Mouse (Mus musculus) heart, embryonic 14.5 days (tissue): ENCODE measurements around the gene Vmn1r117. TPM values are rescaled to one million over a fixed set of nuclear protein-coding genes. Genes with fewer than 3 reads are reported as not detected.
"Not testable (repeated sequence)": the region's sequence is repeated elsewhere in the genome, so short reads cannot be mapped to it uniquely, and the experiment has no call there.

ENCODE experiments used
- ATAC-seq: fragments of 200-750 bp; cut with Nextera tagmentation; 2 replicates; pipeline ENCODE4 v1.8.0; 2017; ENCODE audit warnings: low read depth, moderate TSS enrichment; ENCODE audit not compliant: insufficient number of reproducible peaks, insufficient read depth, low FRiP score
- H3K27ac ChIP-seq, 2 experiments: fragments of 200-500 bp in 1 of 2; fragments of 300-500 bp in 1 of 2; sonication (generic) in 1 of 2; replicated peaks in 1 of 2; 2 replicates each; pipeline ENCODE4 v1.5.1; 2012 to 2014; ENCODE audit warnings: low read depth in 2 of 2, low read length in 2 of 2, control low read depth in 1 of 2, mild to moderate bottlenecking in 1 of 2, mixed read lengths in 1 of 2; ENCODE audit not compliant: control insufficient read depth in 1 of 2, insufficient read depth in 1 of 2
- H3K27me3 ChIP-seq: fragments of 300-500 bp; sonication (generic); 2 replicates; pipeline ENCODE4 v1.6.1; 2014; ENCODE audit warnings: mild to moderate bottlenecking, low read length, control low read depth; ENCODE audit not compliant: control insufficient read depth, insufficient read depth
- H3K36me3 ChIP-seq: fragments of 300-500 bp; sonication (generic); 2 replicates; pipeline ENCODE4 v1.6.1; 2014; ENCODE audit warnings: mild to moderate bottlenecking, control low read depth, low read length, mixed read lengths; ENCODE audit not compliant: control insufficient read depth, insufficient read depth
- H3K4me1 ChIP-seq, 2 experiments: fragments of 200-500 bp in 1 of 2; fragments of 300-500 bp in 1 of 2; sonication (generic) in 1 of 2; 2 replicates each; pipeline ENCODE4 v1.6.1; 2012 to 2014; ENCODE audit warnings: low read length in 2 of 2, control low read depth in 1 of 2, mixed read lengths in 1 of 2; ENCODE audit not compliant: control insufficient read depth in 2 of 2, insufficient read depth in 2 of 2
- H3K4me2 ChIP-seq: fragments of 300-500 bp; sonication (generic); 2 replicates; pipeline ENCODE4 v1.6.1; 2014; ENCODE audit warnings: mild to moderate bottlenecking, low read length
- H3K4me3 ChIP-seq, 2 experiments: fragments of 200-500 bp in 1 of 2; fragments of 300-500 bp in 1 of 2; sonication (generic) in 1 of 2; 2 replicates each; pipeline ENCODE4 v1.5.1; 2012 to 2014; ENCODE audit warnings: low read length in 2 of 2, mild to moderate bottlenecking in 2 of 2, control low read depth in 1 of 2, low read depth in 1 of 2, moderate library complexity in 1 of 2; ENCODE audit not compliant: control insufficient read depth in 1 of 2, insufficient read depth in 1 of 2
- H3K9ac ChIP-seq: fragments of 300-500 bp; sonication (generic); 2 replicates; pipeline ENCODE4 v1.6.1; 2014; ENCODE audit warnings: mild to moderate bottlenecking, low read length
- H3K9me3 ChIP-seq: fragments of 300-500 bp; sonication (generic); 2 replicates; pipeline ENCODE4 v1.6.1; 2016; ENCODE audit warnings: low read length, control low read depth; ENCODE audit not compliant: control insufficient read depth
- WGBS: fragments of 180-500 bp; shearing (Covaris S2); extraction: QIAGEN DNeasy Blood & Tissue Kit; methylation state at CpG from one replicate; pipeline ENCODE4 v1.1.7; 2014; 5-methylcytosine and 5-hydroxymethylcytosine counted together
- polyA plus RNA-seq: library from polyadenylated mRNA; unstranded; fragments of >200 nt; fragmentation: Nextera tagmentation; extraction: Ambion mirVana; gene quantifications from 2 replicates; pipeline ENCODE4 v1.2.1, GENCODE M21; 2014

Gene Vmn1r117
- polyA plus RNA-seq = not detected in 2 replicates

DNA sequence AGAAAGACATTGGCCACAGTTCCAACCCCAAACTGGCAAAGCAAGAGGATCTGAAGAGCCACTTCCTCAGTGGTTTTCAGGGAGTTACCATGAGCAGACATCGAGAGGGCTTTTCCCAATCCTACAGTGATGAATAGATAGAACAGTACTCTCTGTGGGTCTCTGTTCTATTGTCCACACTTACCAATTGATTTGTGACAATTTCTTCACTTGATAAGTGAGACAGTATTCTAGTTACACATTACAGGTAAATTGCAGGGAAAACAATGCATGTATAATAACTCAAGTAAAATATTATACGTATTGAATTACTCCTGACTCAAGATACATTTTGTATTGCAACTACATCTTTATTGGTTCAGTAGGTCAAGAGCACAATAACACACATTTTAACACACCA is at the start of gene Vmn1r117:
Gene Vmn1r117 (minus strand): TSS at position 101 of the 400 bp plus-strand sequence.
- H3K27ac ChIP-seq, H3K4me1 ChIP-seq, H3K36me3 ChIP-seq, H3K27me3 ChIP-seq, H3K9ac ChIP-seq, ATAC-seq, H3K4me2 ChIP-seq, H3K4me3 ChIP-seq, H3K9me3 ChIP-seq: not testable (repeated sequence)
- no CpG with 5 or more reads among the region's 2 CpGs for WGBS

DNA sequence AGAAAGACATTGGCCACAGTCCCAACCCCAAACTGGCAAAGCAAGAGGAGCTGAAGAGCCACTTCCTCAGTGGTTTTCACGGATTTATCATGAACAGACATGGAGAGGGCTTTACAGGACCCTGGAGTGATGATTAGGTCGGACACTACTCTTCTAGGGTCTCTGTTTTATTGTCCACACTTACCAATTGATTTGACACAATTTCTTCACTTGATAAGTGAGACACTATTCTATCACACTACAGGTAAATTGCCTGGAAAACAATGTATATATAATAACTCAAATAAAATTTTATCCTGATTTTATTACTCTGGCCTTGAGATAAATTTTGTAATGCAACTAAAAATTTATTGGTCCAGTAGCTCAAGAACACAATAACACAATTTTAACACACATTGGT is 28.3 kb upstream of the Vmn1r117 start, which contains the start of gene Vmn1r118:
Gene Vmn1r118 (minus strand): TSS at position 101 of the 400 bp plus-strand sequence.
- H3K4me2 ChIP-seq, H3K27ac ChIP-seq, H3K4me1 ChIP-seq, H3K36me3 ChIP-seq, H3K4me3 ChIP-seq, H3K27me3 ChIP-seq, ATAC-seq, H3K9ac ChIP-seq, H3K9me3 ChIP-seq: not testable (repeated sequence)
- no CpG with 5 or more reads among the region's 2 CpGs for WGBS

DNA sequence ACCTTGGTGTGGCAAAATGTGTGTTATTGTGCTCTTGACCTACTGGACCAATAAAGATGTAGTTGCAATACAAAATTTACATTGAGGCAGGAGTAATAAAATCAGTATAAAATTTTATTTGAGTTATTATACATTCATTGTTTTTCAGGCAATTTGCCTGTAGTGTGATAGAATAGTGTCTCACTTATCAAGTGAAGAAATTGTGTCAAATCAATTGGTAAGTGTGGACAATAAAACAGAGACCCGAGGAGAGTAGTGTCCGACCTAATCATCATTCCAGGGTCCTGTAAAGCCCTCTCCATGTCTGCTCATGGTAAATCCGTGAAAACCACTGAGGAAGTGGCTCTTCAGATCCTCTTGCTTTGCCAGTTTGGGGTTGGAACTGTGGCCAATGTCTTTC is 12.0 kb downstream of the Vmn1r117 start, which contains the start of gene Vmn1r116:
Gene Vmn1r116 (plus strand): TSS at position 301 of the 400 bp plus-strand sequence.
- H3K4me2 ChIP-seq, H3K4me1 ChIP-seq, H3K4me3 ChIP-seq, ATAC-seq, H3K27ac ChIP-seq, H3K36me3 ChIP-seq, H3K27me3 ChIP-seq, H3K9me3 ChIP-seq, H3K9ac ChIP-seq: not testable (repeated sequence)
- WGBS = 40% methylated on average over 2 of the region's 3 CpGs

DNA sequence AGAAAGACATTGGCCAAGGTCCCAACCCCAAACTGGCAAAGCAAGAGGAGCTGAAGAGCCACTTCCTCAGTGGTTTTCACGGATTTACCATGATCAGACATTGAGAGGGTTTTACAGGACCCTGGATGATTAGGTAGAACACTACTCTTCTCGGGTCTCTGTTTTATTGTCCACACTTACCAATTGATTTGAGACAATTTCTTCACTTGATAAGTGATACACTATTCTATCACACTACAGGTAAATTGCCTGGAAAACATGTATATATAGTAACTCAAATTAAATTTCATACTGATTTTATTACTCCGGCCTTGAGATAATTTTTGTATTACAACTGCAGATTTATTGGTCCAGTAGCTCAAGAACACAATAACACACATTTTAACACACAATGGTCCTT is 39.0 kb downstream of the Vmn1r117 start, which contains the start of gene Vmn1r115:
Gene Vmn1r115 (minus strand): TSS at position 101 of the 400 bp plus-strand sequence.
- WGBS = 100% methylated on average over 1 of the region's 3 CpGs
- not testable (repeated sequence) for H3K9ac ChIP-seq

More for the DNA sequence above, 39.0 kb downstream of the Vmn1r117 start, which contains the start of gene Vmn1r115:
- H3K9me3 ChIP-seq, H3K4me3 ChIP-seq, H3K27ac ChIP-seq, H3K4me2 ChIP-seq, H3K27me3 ChIP-seq, H3K36me3 ChIP-seq, ATAC-seq, H3K4me1 ChIP-seq: not testable (repeated sequence)

Other genes starting within 250 kb of the Vmn1r117 start
- gene Vmn1r107, start 215.2 kb downstream of the Vmn1r117 start, polyA plus RNA-seq = not detected in 2 replicates
- gene Vmn1r111, start 180.9 kb downstream of the Vmn1r117 start, polyA plus RNA-seq = not detected in 2 replicates
- not detected in 2 replicates for gene Gm10668, start 153.5 kb downstream of the Vmn1r117 start, polyA plus RNA-seq
- gene Vmn1r112, start 112.9 kb downstream of the Vmn1r117 start, polyA plus RNA-seq = not detected in 2 replicates
- not detected in 2 replicates for gene Vmn1r113, start 96.8 kb downstream of the Vmn1r117 start, polyA plus RNA-seq
- not detected in 2 replicates for gene Vmn1r114, start 71.9 kb downstream of the Vmn1r117 start, polyA plus RNA-seq
- gene Vmn1r115, start 39.1 kb downstream of the Vmn1r117 start, polyA plus RNA-seq = not detected in 2 replicates
- gene Vmn1r116, start 11.9 kb downstream of the Vmn1r117 start, polyA plus RNA-seq = not detected in 2 replicates
- gene Vmn1r118, start 28.2 kb upstream of the Vmn1r117 start, polyA plus RNA-seq = not detected in 2 replicates
- not detected in 2 replicates for gene Vmn1r119, start 128.3 kb upstream of the Vmn1r117 start, polyA plus RNA-seq
- gene Vmn1r120, start 169.7 kb upstream of the Vmn1r117 start, polyA plus RNA-seq = not detected in 2 replicates
- not detected in 2 replicates for gene Vmn1r121, start 214.4 kb upstream of the Vmn1r117 start, polyA plus RNA-seq